Mouse (Mus musculus) megakaryocyte-erythroid progenitor cell, adult 5 weeks (primary cell): Measurements from ENCODE around the gene Cxcr5. TPM values are rescaled to one million over a fixed set of nuclear protein-coding genes. Genes with fewer than 3 reads are reported as not detected.

Experiments
- polyA plus RNA-seq: library from polyadenylated mRNA; stranded (reverse); fragments of >175 nt; gene quantifications from 2 replicates; pipeline ENCODE4 v1.2.3, GENCODE M21; 2012

Cxcr5 gene
- 0.22 and 0.23 TPM in 2 replicates for polyA plus RNA-seq

GRCm38 (mm10) chr9:44561597-44561996, at the start of gene Cxcr5:
Cxcr5 (minus strand) TSS chr9:44561877.

GRCm38 (mm10) chr9:44604779-44605615, 43.3 kb upstream of the Cxcr5 start, which contains the start of gene Ddx6:
Ddx6 (plus strand) TSS chr9:44604892.

GRCm38 (mm10) chr9:44482552-44482951, 79.1 kb downstream of the Cxcr5 start, which contains the start of gene Bcl9l:
Bcl9l (plus strand) TSS chr9:44482825.

Other genes starting within 250 kb of the Cxcr5 start
- 64.6 and 72.7 TPM in 2 replicates for gene C2cd2l, start 241.6 kb downstream of the Cxcr5 start, polyA plus RNA-seq
- gene Dpagt1, start 235.9 kb downstream of the Cxcr5 start, polyA plus RNA-seq = 10.2 and 12.1 TPM in 2 replicates
- 701 and 895 TPM in 2 replicates for gene H2afx, start 227.2 kb downstream of the Cxcr5 start, polyA plus RNA-seq
- gene Hmbs, start 217.6 kb downstream of the Cxcr5 start, polyA plus RNA-seq = 70.8 and 79.3 TPM in 2 replicates
- 14.2 and 16.1 TPM in 2 replicates for gene Vps11, start 200.2 kb downstream of the Cxcr5 start, polyA plus RNA-seq
- 72.8 and 74.0 TPM in 2 replicates for gene Hyou1, start 182.4 kb downstream of the Cxcr5 start, polyA plus RNA-seq
- 19.2 and 19.6 TPM in 2 replicates for gene Slc37a4, start 165.0 kb downstream of the Cxcr5 start, polyA plus RNA-seq
- 281 and 286 TPM in 2 replicates for gene Rps25, start 154.7 kb downstream of the Cxcr5 start, polyA plus RNA-seq
- 10.1 and 11.5 TPM in 2 replicates for gene Trappc4, start 154.3 kb downstream of the Cxcr5 start, polyA plus RNA-seq
- 17.1 and 21.6 TPM in 2 replicates for gene Ccdc84, start 143.3 kb downstream of the Cxcr5 start, polyA plus RNA-seq
- gene Foxr1, start 120.7 kb downstream of the Cxcr5 start, polyA plus RNA-seq = not detected in 2 replicates
- gene Upk2, start 106.9 kb downstream of the Cxcr5 start, polyA plus RNA-seq = not detected in 2 replicates
- 59.4 and 73.6 TPM in 2 replicates for gene Bcl9l, start 79.1 kb downstream of the Cxcr5 start, polyA plus RNA-seq
- gene Ddx6, start 43.0 kb upstream of the Cxcr5 start, polyA plus RNA-seq = 28.0 and 36.9 TPM in 2 replicates
- gene Treh, start 111.4 kb upstream of the Cxcr5 start, polyA plus RNA-seq = not detected in 2 replicates
- 24.3 and 35.2 TPM in 2 replicates for gene Phldb1, start 173.3 kb upstream of the Cxcr5 start, polyA plus RNA-seq
- 13.3 and 16.4 TPM in 2 replicates for gene Arcn1, start 206.0 kb upstream of the Cxcr5 start, polyA plus RNA-seq
- 1.5 and 3.0 TPM in 2 replicates for gene Ift46, start 206.0 kb upstream of the Cxcr5 start, polyA plus RNA-seq
- 0.48 and 0.99 TPM in 2 replicates for gene Tmem25, start 237.4 kb upstream of the Cxcr5 start, polyA plus RNA-seq
- 0.53 and 0.61 TPM in 2 replicates for gene Ttc36, start 241.2 kb upstream of the Cxcr5 start, polyA plus RNA-seq